Mouse (Mus musculus) stomach, embryonic 14.5 days (tissue): ENCODE measurements around the gene Ndufaf7. TPM values are rescaled to one million over a fixed set of nuclear protein-coding genes. Genes with fewer than 3 reads are reported as not detected.

Experiments
- ATAC-seq: fragments of 200-750 bp; cut with Nextera tagmentation; 2 replicates; pipeline ENCODE4 v1.8.0; 2017; ENCODE audit warnings: low read depth, moderate TSS enrichment; ENCODE audit not compliant: insufficient number of reproducible peaks, insufficient read depth, low FRiP score
- H3K27ac ChIP-seq: fragments of 300-500 bp; sonication (generic); 2 replicates; pipeline ENCODE4 v1.5.1; 2014; ENCODE audit warnings: mild to moderate bottlenecking, low read length, moderate library complexity, mixed read lengths
- H3K27me3 ChIP-seq: fragments of 300-500 bp; sonication (generic); 2 replicates; pipeline ENCODE4 v1.6.1; 2014; ENCODE audit warnings: low read length, control low read depth, mixed read lengths; ENCODE audit not compliant: control insufficient read depth, insufficient read depth
- H3K36me3 ChIP-seq: fragments of 300-500 bp; sonication (generic); 2 replicates; pipeline ENCODE4 v1.6.1; 2014; ENCODE audit warnings: mild to moderate bottlenecking, control low read depth, low read length, moderate library complexity, mixed read lengths; ENCODE audit not compliant: control insufficient read depth, insufficient read depth
- H3K4me1 ChIP-seq: fragments of 300-500 bp; sonication (generic); 2 replicates; pipeline ENCODE4 v1.6.1; 2014; ENCODE audit warnings: low read length, control low read depth, mixed read lengths; ENCODE audit not compliant: control insufficient read depth, insufficient read depth
- H3K4me2 ChIP-seq: fragments of 300-500 bp; sonication (generic); replicated peaks from 2 replicates; pipeline ENCODE4 v1.6.1; 2014; ENCODE audit warnings: low read depth, low read length, control low read depth
- H3K4me3 ChIP-seq: fragments of 300-500 bp; sonication (generic); 2 replicates; pipeline ENCODE4 v1.5.1; 2014; ENCODE audit warnings: low read depth, low read length, control low read depth
- H3K9ac ChIP-seq: fragments of 300-500 bp; sonication (generic); replicated peaks from 2 replicates; pipeline ENCODE4 v1.6.1; 2014; ENCODE audit warnings: low read depth, mild to moderate bottlenecking, control low read depth, low read length, moderate library complexity, mixed read lengths
- H3K9me3 ChIP-seq: fragments of 300-500 bp; sonication (generic); 2 replicates; pipeline ENCODE4 v1.6.1; 2016; ENCODE audit warnings: low read depth, low read length, control low read depth; ENCODE audit not compliant: control insufficient read depth
- WGBS: fragments of 180-500 bp; shearing (Covaris S2); extraction: QIAGEN DNeasy Blood & Tissue Kit; methylation state at CpG from one replicate; pipeline ENCODE4 v1.1.7; 2014; 5-methylcytosine and 5-hydroxymethylcytosine counted together
- polyA plus RNA-seq: library from polyadenylated mRNA; unstranded; fragments of >200 nt; fragmentation: Nextera tagmentation; extraction: Ambion mirVana; gene quantifications from 2 replicates; pipeline ENCODE4 v1.2.1, GENCODE M21; 2014

Ndufaf7 gene
- 62.0 and 63.8 TPM in 2 replicates for polyA plus RNA-seq

DNA sequence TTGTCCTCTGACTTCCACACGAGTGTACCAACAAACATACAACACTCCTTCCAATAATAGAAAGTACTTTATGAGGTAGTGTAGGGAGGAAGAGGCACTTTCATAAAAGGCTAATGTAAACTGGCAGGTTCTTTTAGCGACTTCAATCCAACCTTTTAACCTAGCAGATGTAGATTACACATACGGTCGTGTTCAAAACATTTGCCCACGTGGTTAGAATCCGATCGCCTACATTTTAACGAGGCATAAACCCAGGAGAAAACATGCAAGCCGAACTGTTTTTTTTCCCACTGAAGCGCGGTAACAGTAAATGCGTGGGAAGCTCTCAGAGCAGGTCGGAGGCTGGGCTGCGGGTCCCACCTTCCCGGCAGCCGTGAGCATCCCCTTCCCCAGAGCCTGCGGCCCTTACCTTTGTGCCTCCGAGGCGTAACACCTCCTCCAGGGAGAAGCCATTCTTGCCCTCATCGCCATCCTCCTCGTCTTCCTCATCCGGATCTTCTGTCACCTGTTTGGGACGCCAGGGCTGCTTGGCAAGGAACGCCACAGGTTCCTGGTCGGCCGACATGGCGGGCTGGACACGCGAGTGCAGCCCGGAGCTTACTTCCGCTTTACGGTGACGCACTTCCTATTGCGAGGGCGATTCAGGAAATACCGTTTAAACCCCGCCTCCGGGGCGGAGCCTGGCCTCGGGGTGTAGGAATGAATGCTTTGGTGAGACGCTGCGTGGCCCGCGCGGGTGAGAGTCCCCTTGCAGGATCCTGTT lies at the start of gene Ndufaf7, which contains the start of gene Cebpz:
Gene Ndufaf7 (plus strand): TSS at position 671 of the 763 bp plus-strand sequence.
Gene Cebpz (minus strand): TSS at position 601 of the 763 bp plus-strand sequence.
- H3K27me3 ChIP-seq = no peaks in the 10 kb centered on the region
- no peak within 1 kb of the TSS for H3K27ac ChIP-seq
- WGBS = under 1% methylated on average over 45 of the region's 45 CpGs
- peaks cover 5% of the 10 kb centered on the region; the same call in 1 of the 2 replicates for H3K4me1 ChIP-seq
- peak within 1 kb of the TSS; percentile 74 for H3K9ac ChIP-seq
- peak within 1 kb of the TSS; percentile 93 for H3K4me3 ChIP-seq
- peak within 1 kb of the TSS; percentile 66 for H3K4me2 ChIP-seq
- H3K9me3 ChIP-seq = no peaks in the 10 kb centered on the region
- ATAC-seq = peak; percentile 99
- peaks cover 33% of the 10 kb centered on the region for H3K36me3 ChIP-seq

- H3K9ac ChIP-seq = no peak overlapping the region
- H3K9me3 ChIP-seq = no peaks in the 10 kb centered on the region
- H3K4me2 ChIP-seq = no peak overlapping the region
- H3K27me3 ChIP-seq = no peaks in the 10 kb centered on the region
- no peak overlapping the region for H3K27ac ChIP-seq
- H3K4me3 ChIP-seq = no peak overlapping the region
- no peak for ATAC-seq
- no peaks in the 10 kb centered on the region for H3K36me3 ChIP-seq
- no peaks in the 10 kb centered on the region for H3K4me1 ChIP-seq
- WGBS = 78% methylated on average over 4 of the region's 4 CpGs
These were observed 48.4 kb upstream of the Ndufaf7 start for GRCm38 (mm10) chr17:78888554-78888953.

DNA sequence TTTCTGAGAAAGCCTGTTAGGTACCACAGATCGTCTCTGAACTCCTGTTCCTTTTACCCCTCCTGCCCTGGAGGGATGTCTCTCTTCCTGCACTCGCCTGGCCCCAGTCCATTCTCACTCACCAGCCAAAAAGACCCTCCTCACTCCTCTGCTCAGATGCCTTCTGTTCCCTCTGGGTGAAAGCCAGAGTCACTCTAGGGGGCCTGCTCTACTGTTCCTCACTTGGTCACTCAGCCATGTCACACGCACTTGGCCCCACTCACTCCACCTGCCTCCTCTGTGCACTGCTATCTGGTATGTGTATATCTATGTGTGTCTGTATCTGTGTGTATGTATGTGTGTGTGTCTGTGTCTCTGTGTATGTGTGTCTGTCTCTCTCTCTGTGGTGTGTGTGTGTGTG lies 47.8 kb upstream of the Ndufaf7 start:
- no peaks in the 10 kb centered on the region for H3K4me1 ChIP-seq
- ATAC-seq = no peak
- no peak overlapping the region for H3K27ac ChIP-seq
- no peaks in the 10 kb centered on the region for H3K27me3 ChIP-seq
- H3K9me3 ChIP-seq = no peaks in the 10 kb centered on the region
- no peak overlapping the region for H3K4me3 ChIP-seq
- WGBS = 54% methylated on average over 3 of the region's 3 CpGs
- no peak overlapping the region for H3K4me2 ChIP-seq
- no peak overlapping the region for H3K9ac ChIP-seq
- H3K36me3 ChIP-seq = no peaks in the 10 kb centered on the region

- ATAC-seq = no peak
- no peaks in the 10 kb centered on the region for H3K27me3 ChIP-seq
- H3K4me2 ChIP-seq = no peak overlapping the region
- WGBS = 82% methylated on average over 9 of the region's 9 CpGs
- no peaks in the 10 kb centered on the region for H3K9me3 ChIP-seq
- H3K4me3 ChIP-seq = no peak overlapping the region
- no peaks in the 10 kb centered on the region for H3K36me3 ChIP-seq
- no peak overlapping the region for H3K9ac ChIP-seq
- H3K4me1 ChIP-seq = no peaks in the 10 kb centered on the region
- H3K27ac ChIP-seq = no peak overlapping the region
These were observed 45.9 kb upstream of the Ndufaf7 start for GRCm38 (mm10) chr17:78891020-78891419.

DNA sequence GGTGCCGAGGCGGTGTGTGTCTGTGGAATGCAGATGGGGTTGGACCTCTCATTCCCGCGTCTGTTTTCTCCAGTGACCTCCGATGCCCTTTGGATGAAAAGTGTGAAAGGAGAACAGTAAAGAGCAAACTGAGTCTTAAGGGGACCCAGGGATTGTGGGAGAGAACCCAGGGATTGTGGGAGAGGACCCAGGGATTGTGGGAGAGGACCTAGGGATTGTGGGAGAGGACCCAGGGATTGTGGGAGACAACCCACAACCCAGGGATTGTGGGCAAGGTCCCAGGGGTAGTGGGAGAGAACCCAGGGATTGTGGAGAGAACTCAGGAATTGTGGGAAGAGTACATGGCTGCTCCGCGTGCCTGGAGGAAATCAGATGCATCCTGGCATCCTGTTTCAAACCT lies 41.9 kb upstream of the Ndufaf7 start:
- no peaks in the 10 kb centered on the region for H3K4me1 ChIP-seq
- WGBS = 77% methylated on average over 7 of the region's 7 CpGs
- H3K27me3 ChIP-seq = no peaks in the 10 kb centered on the region
- no peak overlapping the region for H3K4me2 ChIP-seq
- H3K9ac ChIP-seq = no peak overlapping the region
- ATAC-seq = no peak
- no peak overlapping the region for H3K4me3 ChIP-seq
- H3K36me3 ChIP-seq = no peaks in the 10 kb centered on the region
- H3K27ac ChIP-seq = no peak overlapping the region
- no peaks in the 10 kb centered on the region for H3K9me3 ChIP-seq

- H3K27me3 ChIP-seq = no peaks in the 10 kb centered on the region
- H3K9me3 ChIP-seq = no peaks in the 10 kb centered on the region
- H3K36me3 ChIP-seq = no peaks in the 10 kb centered on the region
- no peak overlapping the region; the same call in 1 of the 2 replicates for H3K9ac ChIP-seq
- H3K4me2 ChIP-seq = peak overlapping the region; percentile 24; the same call in 1 of the 2 replicates
- H3K4me3 ChIP-seq = no peak overlapping the region
- no peak overlapping the region for H3K27ac ChIP-seq
- 23% methylated on average over 8 of the region's 8 CpGs for WGBS
- ATAC-seq = peak; percentile 53; the same call in 1 of the 2 replicates
- no peaks in the 10 kb centered on the region for H3K4me1 ChIP-seq
These were observed 41.5 kb upstream of the Ndufaf7 start for GRCm38 (mm10) chr17:78895394-78895793.

DNA sequence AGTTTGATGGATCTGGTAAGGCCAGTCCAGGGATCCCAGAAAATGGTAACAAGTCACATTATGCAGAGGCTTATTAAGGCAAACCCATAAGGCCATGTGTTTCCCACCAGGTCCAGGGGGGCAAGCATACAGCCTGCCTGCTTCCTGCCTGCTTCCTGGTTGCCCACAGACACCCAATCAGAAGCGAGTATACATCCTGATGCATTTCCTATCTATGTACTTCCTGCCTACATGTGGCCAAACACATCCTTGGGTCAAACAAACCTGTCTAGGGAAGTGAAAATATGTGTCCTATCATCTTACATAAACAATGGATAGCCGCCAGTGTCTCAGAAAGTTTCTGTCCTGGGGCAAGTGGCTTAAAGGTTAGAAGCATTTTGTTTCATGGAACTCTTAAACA lies 33.8 kb upstream of the Ndufaf7 start:
- no peaks in the 10 kb centered on the region for H3K27me3 ChIP-seq
- H3K9me3 ChIP-seq = no peaks in the 10 kb centered on the region
- no peak overlapping the region for H3K4me3 ChIP-seq
- no peaks in the 10 kb centered on the region for H3K36me3 ChIP-seq
- H3K27ac ChIP-seq = no peak overlapping the region
- no peak overlapping the region for H3K4me2 ChIP-seq
- ATAC-seq = no peak
- H3K9ac ChIP-seq = no peak overlapping the region
- H3K4me1 ChIP-seq = no peaks in the 10 kb centered on the region
- WGBS = 60% methylated on average over 2 of the region's 2 CpGs

- H3K4me3 ChIP-seq = no peak within 1 kb of the TSS
- 81% methylated on average over 5 of the region's 5 CpGs for WGBS
These were observed 30.0 kb upstream of the Ndufaf7 start, which contains the start of gene Sult6b1 for GRCm38 (mm10) chr17:78906892-78907291. TSS of gene Sult6b1 (minus strand) at chr17:78906992.

More at GRCm38 (mm10) chr17:78906892-78907291, 30.0 kb upstream of the Ndufaf7 start, which contains the start of gene Sult6b1:
- Histone ChIP-seq H3K36me3 (no peaks in the 10 kb centered on the region), H3K4me1 (no peaks in the 10 kb centered on the region), H3K27me3 (no peaks in the 10 kb centered on the region), H3K4me2 (no peak within 1 kb of the TSS), H3K9ac (no peak within 1 kb of the TSS), H3K9me3 (no peaks in the 10 kb centered on the region), H3K27ac (no peak within 1 kb of the TSS)
- ATAC-seq = no peak
